Mouse (Mus musculus): Measurements from ENCODE around the gene Klhl3. TPM values are rescaled to one million over a fixed set of nuclear protein-coding genes. Genes with fewer than 3 reads are reported as not detected.

Gene Klhl3
- polyA plus RNA-seq, 1 experiment from 2014 or later: 2.5 TPM

GRCm38 (mm10) chr13:58078361-58078760, 35.0 kb downstream of the Klhl3 start:
- Histone ChIP-seq H3K9me3 (no peaks in the 10 kb centered on the region), H3K9ac (no peak overlapping the region), H3K4me1 (no peaks in the 10 kb centered on the region), H3K27me3 (no peaks in the 10 kb centered on the region), H3K4me2 (no peak overlapping the region), H3K27ac (no peak overlapping the region), H3K4me3 (no peak overlapping the region), H3K36me3 (no peaks in the 10 kb centered on the region)
- no peak for ATAC-seq (ENCODE audit: insufficient number of reproducible peaks, insufficient read depth, low FRiP score, low TSS enrichment, low read depth)
- WGBS: 80% methylated on average over 5 of the region's 5 CpGs

- Histone ChIP-seq H3K9me3 (no peaks in the 10 kb centered on the region), H3K36me3 (no peaks in the 10 kb centered on the region), H3K4me1 (no peaks in the 10 kb centered on the region), H3K27me3 (no peaks in the 10 kb centered on the region), H3K4me2 (no peak overlapping the region), H3K4me3 (no peak overlapping the region), H3K27ac (no peak overlapping the region), H3K9ac (no peak overlapping the region)
- WGBS: 80% methylated on average over 9 of the region's 9 CpGs
- no peak for ATAC-seq (ENCODE audit: insufficient number of reproducible peaks, insufficient read depth, low FRiP score, low TSS enrichment, low read depth)
Observed at GRCm38 (mm10) chr13:58074881-58075280, 38.5 kb downstream of the Klhl3 start.

GRCm38 (mm10) chr13:58074466-58074865, 38.9 kb downstream of the Klhl3 start:
- no peaks in the 10 kb centered on the region for H3K9me3 ChIP-seq
- H3K36me3 ChIP-seq: no peaks in the 10 kb centered on the region
- H3K9ac ChIP-seq: no peak overlapping the region
- WGBS: 86% methylated on average over 6 of the region's 6 CpGs
- H3K4me2 ChIP-seq: no peak overlapping the region
- no peak overlapping the region for H3K4me3 ChIP-seq
- H3K27me3 ChIP-seq: no peaks in the 10 kb centered on the region
- H3K27ac ChIP-seq: no peak overlapping the region
- no peaks in the 10 kb centered on the region for H3K4me1 ChIP-seq
- no peak for ATAC-seq (ENCODE audit: insufficient number of reproducible peaks, insufficient read depth, low FRiP score, low TSS enrichment, low read depth)

GRCm38 (mm10) chr13:58073254-58073882, 40.0 kb downstream of the Klhl3 start:
- no peak overlapping the region for H3K4me2 ChIP-seq
- 82% methylated on average over 12 of the region's 12 CpGs for WGBS
- ATAC-seq (ENCODE audit: insufficient number of reproducible peaks, insufficient read depth, low FRiP score, low TSS enrichment, low read depth): no peak

GRCm38 (mm10) chr13:58071209-58071608, 42.2 kb downstream of the Klhl3 start:
- Histone ChIP-seq H3K27me3 (no peaks in the 10 kb centered on the region), H3K9ac (no peak overlapping the region), H3K36me3 (no peaks in the 10 kb centered on the region), H3K4me2 (no peak overlapping the region), H3K4me1 (peaks cover 26% of the 10 kb centered on the region), H3K4me3 (no peak overlapping the region), H3K9me3 (no peaks in the 10 kb centered on the region), H3K27ac (no peak overlapping the region)
- 84% methylated on average over 21 of the region's 21 CpGs for WGBS
- ATAC-seq (ENCODE audit: insufficient number of reproducible peaks, insufficient read depth, low FRiP score, low TSS enrichment, low read depth): no peak

More at GRCm38 (mm10) chr13:58073254-58073882, 40.0 kb downstream of the Klhl3 start:
- H3K36me3 ChIP-seq: no peaks in the 10 kb centered on the region
- no peak overlapping the region for H3K4me3 ChIP-seq
- H3K9ac ChIP-seq: no peak overlapping the region
- no peaks in the 10 kb centered on the region for H3K27me3 ChIP-seq
- no peak overlapping the region for H3K27ac ChIP-seq
- H3K9me3 ChIP-seq: no peaks in the 10 kb centered on the region
- peaks cover 7% of the 10 kb centered on the region for H3K4me1 ChIP-seq

- H3K27me3 ChIP-seq: no peaks in the 10 kb centered on the region
- no peak overlapping the region for H3K9ac ChIP-seq
- no peaks in the 10 kb centered on the region for H3K36me3 ChIP-seq
- no peak overlapping the region for H3K4me2 ChIP-seq
- no peak overlapping the region for H3K27ac ChIP-seq
- WGBS: 80% methylated on average over 12 of the region's 12 CpGs
- H3K9me3 ChIP-seq: no peaks in the 10 kb centered on the region
- no peak for ATAC-seq (ENCODE audit: insufficient number of reproducible peaks, insufficient read depth, low FRiP score, low TSS enrichment, low read depth)
- peaks cover 32% of the 10 kb centered on the region for H3K4me1 ChIP-seq
- no peak overlapping the region for H3K4me3 ChIP-seq
Observed at GRCm38 (mm10) chr13:58070504-58070903, 42.9 kb downstream of the Klhl3 start.

- 81% methylated on average over 15 of the region's 15 CpGs for WGBS
Observed at GRCm38 (mm10) chr13:58068421-58069209, 44.8 kb downstream of the Klhl3 start.

GRCm38 (mm10) chr13:58067540-58068103, 45.8 kb downstream of the Klhl3 start:
- H3K9ac ChIP-seq: no peak overlapping the region
- peak overlapping the region; percentile 62; the same call in 1 of the 2 replicates for H3K27ac ChIP-seq
- 29% methylated on average over 17 of the region's 17 CpGs for WGBS
- H3K36me3 ChIP-seq: 0 out of 2 replicates have a peak, but pooled peaks cover 3% of the 10 kb centered on the region
- no peak for ATAC-seq (ENCODE audit: insufficient number of reproducible peaks, insufficient read depth, low FRiP score, low TSS enrichment, low read depth)
- peak overlapping the region; percentile 16; the same call in 1 of the 2 replicates for H3K4me2 ChIP-seq
- peaks cover 32% of the 10 kb centered on the region for H3K4me1 ChIP-seq
- no peaks in the 10 kb centered on the region for H3K27me3 ChIP-seq
- H3K4me3 ChIP-seq: no peak overlapping the region
- H3K9me3 ChIP-seq: no peaks in the 10 kb centered on the region

More at GRCm38 (mm10) chr13:58068421-58069209, 44.8 kb downstream of the Klhl3 start:
- no peak overlapping the region for H3K4me3 ChIP-seq
- no peak overlapping the region for H3K9ac ChIP-seq
- H3K4me2 ChIP-seq: no peak overlapping the region
- no peaks in the 10 kb centered on the region for H3K27me3 ChIP-seq
- H3K27ac ChIP-seq: no peak overlapping the region; the same call in 1 of the 2 replicates
- no peaks in the 10 kb centered on the region for H3K9me3 ChIP-seq
- ATAC-seq (ENCODE audit: insufficient number of reproducible peaks, insufficient read depth, low FRiP score, low TSS enrichment, low read depth): 0 out of 2 replicates have a peak, but pooled peaks have one; percentile 18
- H3K36me3 ChIP-seq: no peaks in the 10 kb centered on the region
- peaks cover 32% of the 10 kb centered on the region for H3K4me1 ChIP-seq

- no peak for ATAC-seq (ENCODE audit: insufficient number of reproducible peaks, insufficient read depth, low FRiP score, low TSS enrichment, low read depth)
- Histone ChIP-seq H3K27me3 (no peaks in the 10 kb centered on the region), H3K27ac (peak overlapping the region; percentile 62), H3K4me1 (peaks cover 32% of the 10 kb centered on the region), H3K9ac (no peak overlapping the region), H3K36me3 (peaks cover 12% of the 10 kb centered on the region), H3K4me2 (no peak overlapping the region), H3K4me3 (no peak overlapping the region), H3K9me3 (no peaks in the 10 kb centered on the region)
- WGBS: 50% methylated on average over 14 of the region's 14 CpGs
Observed at GRCm38 (mm10) chr13:58066496-58067389, 46.6 kb downstream of the Klhl3 start.

GRCm38 (mm10) chr13:58066081-58066495, 47.3 kb downstream of the Klhl3 start:
- ATAC-seq (ENCODE audit: insufficient number of reproducible peaks, insufficient read depth, low FRiP score, low TSS enrichment, low read depth): no peak
- Histone ChIP-seq H3K27me3 (no peaks in the 10 kb centered on the region), H3K4me3 (no peak overlapping the region), H3K27ac (peak overlapping the region; percentile 23; the same call in 1 of the 2 replicates), H3K4me1 (peaks cover 32% of the 10 kb centered on the region), H3K4me2 (no peak overlapping the region), H3K9ac (no peak overlapping the region), H3K36me3 (peaks cover 17% of the 10 kb centered on the region), H3K9me3 (no peaks in the 10 kb centered on the region)
- 76% methylated on average over 13 of the region's 13 CpGs for WGBS

- no peak overlapping the region for H3K4me3 ChIP-seq
- H3K9me3 ChIP-seq: no peaks in the 10 kb centered on the region
- no peaks in the 10 kb centered on the region for H3K27me3 ChIP-seq
- H3K4me1 ChIP-seq: peaks cover 32% of the 10 kb centered on the region
- ATAC-seq (ENCODE audit: insufficient number of reproducible peaks, insufficient read depth, low FRiP score, low TSS enrichment, low read depth): no peak
- H3K9ac ChIP-seq: no peak overlapping the region
- 81% methylated on average over 5 of the region's 5 CpGs for WGBS
- no peak overlapping the region for H3K27ac ChIP-seq
- H3K36me3 ChIP-seq: peaks cover 17% of the 10 kb centered on the region
- no peak overlapping the region for H3K4me2 ChIP-seq
Observed at GRCm38 (mm10) chr13:58065316-58065715, 48.1 kb downstream of the Klhl3 start.

Measured in embryonic facial prominence, embryonic 13.5 days (tissue).